Mouse (Mus musculus): ENCODE measurements around the gene Olfr798.

DNA sequence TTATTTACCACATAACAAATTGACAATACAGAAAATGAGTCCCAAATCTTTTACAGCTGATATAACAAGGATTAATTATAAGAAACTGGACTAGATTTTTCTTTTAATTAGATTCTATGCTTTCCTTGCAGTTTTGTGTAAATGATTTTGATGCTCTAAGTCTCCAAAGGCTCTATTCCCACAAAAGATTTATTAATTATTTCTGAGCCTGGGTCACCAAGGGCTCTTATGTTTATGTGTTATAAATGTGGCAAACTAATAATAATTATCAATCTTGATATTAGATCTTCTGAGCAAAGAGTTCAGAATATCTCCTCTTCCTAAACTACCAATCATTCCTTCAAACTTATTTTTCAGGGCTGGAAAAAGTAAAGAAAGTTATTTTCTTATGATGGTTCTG is 29.7 kb upstream of the Olfr798 start, which contains the start of gene Olfr800:
- TF ChIP-seq CTCF (IDR thresholded peaks at IDR 0.05; ENCODE audit: control insufficient read depth, insufficient read depth, insufficient replicate concordance, low read depth, low read length), result no peak
- no peak for TF ChIP-seq POLR2A (IDR thresholded peaks at IDR 0.05; ENCODE audit: control insufficient read depth, low read depth, low read length)

Data from testis, adult 2 months (tissue).